Mouse (Mus musculus): Measurements from ENCODE around the gene Vrk3. TPM values are rescaled to one million over a fixed set of nuclear protein-coding genes. Genes with fewer than 3 reads are reported as not detected.

The Vrk3 gene
- polyA plus RNA-seq, 1 experiment from 2014 or later, result 35.5 TPM

DNA sequence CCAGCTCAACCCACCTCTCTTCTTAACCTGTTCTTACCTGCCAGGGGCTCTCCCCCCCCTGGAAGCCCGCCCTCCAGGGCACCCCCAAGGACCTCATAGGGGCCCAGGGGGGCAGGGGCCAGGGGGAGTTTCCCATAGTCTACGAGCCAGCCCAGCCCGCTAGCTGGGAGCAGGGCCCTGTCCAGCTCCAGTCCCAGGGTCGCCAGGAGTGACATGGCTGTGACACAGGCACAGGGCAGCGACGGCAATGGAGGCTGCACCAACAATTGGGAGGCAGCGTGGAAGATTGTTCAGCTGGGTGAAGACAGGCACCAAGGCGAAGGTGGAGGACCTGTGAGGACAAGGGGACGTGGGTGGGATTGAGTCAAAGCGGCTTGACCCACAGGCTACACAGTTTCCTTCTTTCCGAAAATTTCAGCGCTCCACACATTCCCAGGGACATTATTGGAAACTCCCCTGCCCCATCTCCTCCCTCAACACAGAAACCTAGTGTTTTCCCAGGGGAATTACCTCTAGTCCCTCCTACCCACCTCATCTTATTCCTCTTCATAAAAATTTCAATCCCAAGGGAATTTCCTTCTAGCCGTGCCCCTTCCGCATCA is 66.8 kb downstream of the Vrk3 start:
- no peaks in the 10 kb centered on the region for H3K9me3 ChIP-seq
- peak overlapping the region; percentile 99 for H3K27ac ChIP-seq
- peaks cover 38% of the 10 kb centered on the region for H3K4me1 ChIP-seq
- 29% methylated on average over 14 of the region's 14 CpGs for WGBS
- H3K36me3 ChIP-seq, result peaks cover 29% of the 10 kb centered on the region; the same call in 1 of the 2 replicates
- H3K4me3 ChIP-seq, result peak overlapping the region; percentile 86
- DNase-seq (ENCODE audit: low spot score), result peak; percentile 79
- H3K27me3 ChIP-seq (ENCODE audit: insufficient read depth, poor library complexity, severe bottlenecking), result no peaks in the 10 kb centered on the region

DNA sequence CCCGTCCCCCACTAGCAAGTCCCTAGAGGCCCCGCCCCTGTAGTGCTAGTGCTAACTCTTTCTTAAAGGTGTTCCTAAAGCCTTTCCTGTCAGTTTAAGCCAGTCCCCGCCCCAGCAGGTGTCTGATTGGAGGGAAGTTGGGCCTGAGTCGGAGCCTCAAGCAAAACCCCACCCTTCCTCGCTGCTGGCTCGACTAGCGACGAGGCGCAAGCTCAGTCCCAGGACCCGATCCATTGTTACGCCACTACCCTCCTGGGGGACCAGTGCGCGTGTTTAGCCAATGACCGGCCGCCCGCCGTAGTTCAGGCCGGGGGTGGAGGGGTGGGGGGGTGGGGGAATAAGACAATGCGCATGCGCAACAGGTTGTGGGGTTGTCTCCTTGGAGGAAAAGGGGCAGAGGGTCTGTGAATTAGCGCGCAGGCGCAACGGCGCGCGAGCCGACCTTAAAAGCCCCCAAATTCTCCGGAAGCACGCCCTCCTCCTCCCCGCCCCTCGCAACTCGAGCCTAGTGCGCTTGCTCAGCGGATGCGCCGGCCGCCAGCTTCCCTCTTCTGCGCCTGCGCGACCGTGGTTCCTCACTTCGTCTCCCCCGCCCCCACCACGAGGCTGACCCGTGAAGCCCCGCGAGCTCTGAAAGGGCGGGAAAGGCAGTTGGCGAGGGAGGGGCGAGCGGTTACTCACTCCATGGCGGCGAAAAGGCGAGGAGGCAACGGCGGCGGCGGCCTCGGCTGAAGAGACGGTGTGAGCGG is 67.7 kb downstream of the Vrk3 start, which contains the start of the genes Nup62 and Il4i1:
Nup62 (plus strand) TSS at position 368 of the 749 bp plus-strand sequence.
Il4i1 (plus strand) TSS at position 667 of the 749 bp plus-strand sequence.
- Histone ChIP-seq H3K4me3 (peak within 1 kb of the TSS; percentile 86), H3K27me3 (ENCODE audit: insufficient read depth, poor library complexity, severe bottlenecking) (no peaks in the 10 kb centered on the region), H3K36me3 (peaks cover 26% of the 10 kb centered on the region; the same call in 1 of the 2 replicates), H3K4me1 (peaks cover 45% of the 10 kb centered on the region), H3K27ac (peak within 1 kb of the TSS; percentile 99), H3K9me3 (no peaks in the 10 kb centered on the region)
- under 1% methylated on average over 60 of the region's 62 CpGs for WGBS
- DNase-seq (ENCODE audit: low spot score), result peak; percentile 100

DNA sequence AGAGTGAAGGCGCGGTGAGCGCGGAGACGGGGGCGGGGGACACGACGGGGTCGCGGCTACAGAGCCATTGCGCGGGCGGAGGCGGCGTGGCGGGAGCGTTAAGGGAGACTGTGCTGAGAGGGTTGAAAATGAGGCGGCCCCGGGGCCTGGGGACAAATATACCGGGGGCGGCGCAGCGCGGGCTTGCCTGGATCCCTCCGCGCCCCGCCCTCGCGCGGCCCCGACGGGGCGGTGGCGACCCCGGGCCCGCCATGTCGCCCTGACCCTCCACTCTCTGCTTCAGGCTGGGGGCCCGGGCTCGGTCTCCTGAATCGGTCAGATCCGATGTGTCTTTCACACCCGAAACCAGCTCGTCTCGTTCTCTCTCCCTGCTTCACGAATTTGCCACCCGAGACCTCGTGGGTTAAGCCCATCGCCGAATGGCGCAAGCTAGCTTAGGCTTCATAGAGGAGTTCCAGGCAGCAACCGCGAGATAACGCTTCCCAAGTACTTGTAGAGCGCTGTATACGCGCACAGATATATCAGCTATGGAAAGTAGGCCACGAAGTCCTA is 68.3 kb downstream of the Vrk3 start, which contains the start of gene Atf5:
Atf5 (minus strand) TSS at position 189 of the 552 bp plus-strand sequence.
- peak; percentile 83 for DNase-seq (ENCODE audit: low spot score)
- peaks cover 20% of the 10 kb centered on the region; the same call in 1 of the 2 replicates for H3K36me3 ChIP-seq
- H3K27me3 ChIP-seq (ENCODE audit: insufficient read depth, poor library complexity, severe bottlenecking), result no peaks in the 10 kb centered on the region
- under 1% methylated on average over 44 of the region's 57 CpGs for WGBS
- H3K4me1 ChIP-seq, result peaks cover 51% of the 10 kb centered on the region
- no peaks in the 10 kb centered on the region for H3K9me3 ChIP-seq
- peak within 1 kb of the TSS; percentile 99 for H3K27ac ChIP-seq
- peak within 1 kb of the TSS; percentile 86 for H3K4me3 ChIP-seq

DNA sequence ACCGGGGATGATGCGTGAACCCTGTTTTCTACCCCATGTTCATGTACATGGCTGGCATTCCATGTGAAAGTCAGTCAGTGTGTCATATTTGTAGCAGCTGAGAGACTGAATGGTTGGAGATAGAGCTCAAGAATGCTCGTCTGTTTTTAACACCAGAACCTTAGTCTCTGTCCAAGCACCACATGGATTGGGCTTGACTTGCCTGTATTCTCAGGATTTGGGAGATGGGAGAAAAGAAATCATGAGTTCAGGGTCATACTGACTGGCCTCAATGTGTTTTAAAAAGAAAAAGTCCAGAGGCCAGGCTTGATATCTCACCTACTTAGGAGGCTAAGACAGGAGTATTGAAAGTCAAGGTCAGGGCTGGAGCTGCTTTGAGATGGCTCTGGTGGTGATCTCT is 69.2 kb downstream of the Vrk3 start:
- H3K27me3 ChIP-seq (ENCODE audit: insufficient read depth, poor library complexity, severe bottlenecking), result no peaks in the 10 kb centered on the region
- H3K4me3 ChIP-seq, result peak overlapping the region; percentile 86
- H3K36me3 ChIP-seq, result peaks cover 15% of the 10 kb centered on the region; the same call in 1 of the 2 replicates
- H3K4me1 ChIP-seq, result peaks cover 54% of the 10 kb centered on the region
- H3K27ac ChIP-seq, result peak overlapping the region; percentile 99
- WGBS, result 26% methylated on average over 3 of the region's 3 CpGs
- no peak for DNase-seq (ENCODE audit: low spot score)
- H3K9me3 ChIP-seq, result no peaks in the 10 kb centered on the region

DNA sequence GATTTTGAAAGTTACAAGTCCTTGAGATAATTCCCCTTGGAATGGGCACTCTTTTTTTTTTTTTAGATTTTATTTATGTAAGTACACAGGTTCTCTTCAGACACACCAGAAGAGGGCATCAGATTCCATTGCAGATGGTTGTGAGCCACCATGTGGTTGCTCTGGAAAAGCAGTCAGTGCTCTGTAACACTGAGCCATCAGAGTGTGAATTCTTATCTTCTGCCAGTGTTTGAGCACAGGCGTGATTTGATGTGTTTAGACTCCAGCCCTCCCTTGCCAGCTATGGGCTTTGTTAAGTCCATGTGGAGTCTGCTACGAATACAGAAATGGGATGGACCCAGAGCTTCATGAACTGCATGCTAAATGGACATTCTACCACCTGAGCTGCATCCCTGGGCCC is 70.0 kb downstream of the Vrk3 start:
- peak overlapping the region; percentile 99; the same call in 1 of the 2 replicates for H3K27ac ChIP-seq
- H3K27me3 ChIP-seq (ENCODE audit: insufficient read depth, poor library complexity, severe bottlenecking), result no peaks in the 10 kb centered on the region
- H3K36me3 ChIP-seq, result peaks cover 13% of the 10 kb centered on the region; the same call in 1 of the 2 replicates
- H3K4me3 ChIP-seq, result peak overlapping the region; percentile 86
- DNase-seq (ENCODE audit: low spot score), result peak; percentile 75
- WGBS, result 33% methylated on average over 2 of the region's 2 CpGs
- H3K4me1 ChIP-seq, result peaks cover 59% of the 10 kb centered on the region
- no peaks in the 10 kb centered on the region for H3K9me3 ChIP-seq

DNA sequence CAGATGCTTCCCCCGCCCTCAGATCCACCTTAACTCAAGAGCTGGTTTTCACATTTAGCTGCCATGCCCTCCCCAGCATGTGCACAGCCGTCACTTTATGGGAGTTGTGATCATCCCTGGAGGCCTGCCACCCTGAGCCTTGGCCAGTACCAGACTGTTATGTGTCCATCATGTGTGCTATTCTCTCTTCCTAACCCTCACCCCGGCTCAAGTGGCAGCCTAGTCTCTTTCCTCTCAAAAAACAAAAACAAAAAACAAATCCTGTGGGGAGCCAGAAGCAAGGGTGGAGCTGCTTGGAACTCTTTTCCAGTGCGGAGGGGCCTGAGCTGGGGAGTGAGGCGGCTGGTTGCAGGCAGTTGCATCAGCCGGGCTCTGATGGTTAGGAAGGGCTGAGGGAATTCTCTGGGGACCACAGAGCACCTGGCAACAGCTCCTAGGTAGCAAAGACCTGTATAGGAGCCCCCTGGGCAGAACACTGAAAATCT is 70.6 kb downstream of the Vrk3 start:
- DNase-seq (ENCODE audit: low spot score), result peak; percentile 73
- H3K9me3 ChIP-seq, result no peaks in the 10 kb centered on the region
- H3K36me3 ChIP-seq, result peaks cover 13% of the 10 kb centered on the region; the same call in 1 of the 2 replicates
- H3K4me3 ChIP-seq, result peak overlapping the region; percentile 86
- peak overlapping the region; percentile 32; the same call in 1 of the 2 replicates for H3K27ac ChIP-seq
- no peaks in the 10 kb centered on the region for H3K27me3 ChIP-seq (ENCODE audit: insufficient read depth, poor library complexity, severe bottlenecking)
- 40% methylated on average over 6 of the region's 6 CpGs for WGBS
- H3K4me1 ChIP-seq, result peaks cover 65% of the 10 kb centered on the region

DNA sequence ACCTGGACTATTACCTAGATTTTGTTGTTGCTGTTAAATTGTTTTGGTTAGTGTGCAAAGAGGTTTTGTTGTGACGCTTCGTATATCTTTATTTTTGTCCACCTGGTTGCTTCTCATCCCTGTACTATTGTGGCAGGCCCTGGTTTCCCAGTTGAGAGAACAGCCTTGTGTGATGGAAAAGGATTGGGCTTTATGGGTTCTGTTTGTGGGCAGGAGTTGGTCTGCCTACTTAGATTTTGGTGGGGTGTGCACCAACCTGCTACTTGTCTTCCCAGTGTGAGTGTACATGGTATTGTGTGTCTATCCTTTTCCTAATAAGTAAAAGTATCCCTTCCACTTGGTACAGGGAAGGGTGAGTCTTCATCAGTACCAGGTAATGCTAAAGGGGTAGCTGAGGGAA is 71.2 kb downstream of the Vrk3 start:
- WGBS, result 96% methylated on average over 2 of the region's 2 CpGs
- Histone ChIP-seq H3K36me3 (peaks cover 13% of the 10 kb centered on the region; the same call in 1 of the 2 replicates), H3K9me3 (no peaks in the 10 kb centered on the region), H3K27me3 (ENCODE audit: insufficient read depth, poor library complexity, severe bottlenecking) (no peaks in the 10 kb centered on the region), H3K4me3 (peak overlapping the region; percentile 86), H3K4me1 (peaks cover 71% of the 10 kb centered on the region), H3K27ac (peak overlapping the region; percentile 32; the same call in 1 of the 2 replicates)
- DNase-seq (ENCODE audit: low spot score), result peak; percentile 61

DNA sequence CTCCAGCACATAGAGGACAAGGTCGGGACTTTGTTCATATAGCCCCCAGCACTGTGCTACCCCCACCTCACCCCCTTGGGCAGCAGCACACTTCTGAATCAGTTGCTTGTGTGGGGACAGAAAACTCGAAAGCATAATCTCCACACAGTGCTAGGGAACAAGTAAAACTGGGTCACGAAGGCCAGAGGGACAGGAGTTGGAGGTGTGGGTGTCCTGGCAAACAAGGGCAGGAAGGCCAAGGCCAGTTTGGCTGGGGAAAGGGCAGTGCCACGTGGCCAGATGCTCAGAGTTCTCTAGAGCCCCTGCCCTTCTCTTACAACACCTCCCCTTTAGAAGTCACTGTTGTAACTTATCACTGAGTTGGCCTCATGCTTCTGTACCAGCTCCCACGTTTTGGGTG is 71.7 kb downstream of the Vrk3 start:
- Histone ChIP-seq H3K4me3 (no peak overlapping the region), H3K4me1 (peaks cover 71% of the 10 kb centered on the region), H3K27me3 (ENCODE audit: insufficient read depth, poor library complexity, severe bottlenecking) (no peaks in the 10 kb centered on the region), H3K27ac (no peak overlapping the region), H3K9me3 (no peaks in the 10 kb centered on the region), H3K36me3 (peaks cover 13% of the 10 kb centered on the region; the same call in 1 of the 2 replicates)
- WGBS, result 59% methylated on average over 5 of the region's 5 CpGs
- DNase-seq (ENCODE audit: low spot score), result peak; percentile 64

DNA sequence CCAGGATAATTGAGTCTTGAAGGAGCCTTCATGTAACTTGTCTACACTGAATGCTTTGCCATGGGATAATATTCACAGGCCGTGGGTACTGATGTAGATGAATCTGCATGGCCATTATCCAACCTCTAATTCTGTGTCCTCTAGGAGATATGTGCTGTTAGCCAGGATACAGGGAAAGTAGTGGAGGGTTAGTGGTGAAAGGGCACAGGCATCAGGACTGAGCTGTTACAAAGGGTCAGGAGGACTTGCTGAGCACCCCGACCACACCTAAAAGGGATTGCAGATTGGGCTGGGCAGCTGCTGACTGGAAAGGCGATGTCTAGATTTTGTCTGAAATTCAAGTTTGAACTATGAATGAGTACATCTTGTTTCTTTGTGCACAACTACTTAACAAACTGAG is 72.3 kb downstream of the Vrk3 start:
- peak; percentile 51 for DNase-seq (ENCODE audit: low spot score)
- no peak overlapping the region for H3K27ac ChIP-seq
- H3K4me1 ChIP-seq, result peaks cover 70% of the 10 kb centered on the region
- H3K4me3 ChIP-seq, result no peak overlapping the region
- no peaks in the 10 kb centered on the region for H3K9me3 ChIP-seq
- WGBS, result 79% methylated on average over 3 of the region's 3 CpGs
- no peaks in the 10 kb centered on the region for H3K27me3 ChIP-seq (ENCODE audit: insufficient read depth, poor library complexity, severe bottlenecking)
- H3K36me3 ChIP-seq, result peaks cover 14% of the 10 kb centered on the region

DNA sequence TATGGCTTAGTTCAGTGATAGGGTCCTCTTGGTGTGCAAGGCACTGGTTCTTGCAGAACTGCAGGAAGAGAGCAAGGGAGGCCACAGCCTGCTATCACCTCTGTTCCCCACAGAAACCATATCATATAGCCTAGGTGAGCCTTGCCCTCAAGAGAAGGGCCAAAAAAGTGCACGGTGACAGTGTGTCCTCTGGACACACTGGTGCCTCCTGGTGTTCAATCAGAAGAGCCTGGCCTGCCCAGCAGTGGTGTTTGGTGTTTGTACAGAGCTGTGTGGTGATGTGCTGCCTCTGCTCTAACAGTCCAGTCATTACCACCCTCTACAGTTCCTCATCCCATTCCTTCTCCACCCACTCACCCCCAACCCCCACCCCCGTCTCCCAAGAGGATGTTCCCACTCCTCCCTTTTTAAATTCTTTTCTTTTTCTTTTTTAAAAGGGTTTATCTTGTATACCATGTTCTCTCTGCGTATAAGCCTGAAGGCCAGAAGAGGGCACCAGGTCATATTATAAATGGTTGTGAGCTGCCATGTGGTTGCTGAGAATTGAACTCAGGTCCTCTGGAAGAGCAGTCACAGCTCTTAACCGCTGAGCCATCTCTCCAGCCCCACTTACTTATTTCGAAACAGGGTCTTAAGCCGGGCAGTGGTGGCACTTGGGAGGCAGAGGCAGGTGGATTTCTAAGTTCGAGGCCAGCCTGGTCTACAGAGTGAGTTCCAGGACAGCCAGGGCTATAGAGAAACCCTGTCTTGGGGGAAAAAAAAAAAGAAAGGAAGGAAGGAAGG is 73.6 kb downstream of the Vrk3 start:
- H3K4me3 ChIP-seq, result no peak overlapping the region
- 83% methylated on average over 7 of the region's 7 CpGs for WGBS
- H3K27me3 ChIP-seq (ENCODE audit: insufficient read depth, poor library complexity, severe bottlenecking), result no peaks in the 10 kb centered on the region
- peaks cover 21% of the 10 kb centered on the region for H3K36me3 ChIP-seq
- no peaks in the 10 kb centered on the region for H3K9me3 ChIP-seq
- DNase-seq (ENCODE audit: low spot score), result peak; percentile 56
- H3K4me1 ChIP-seq, result peaks cover 75% of the 10 kb centered on the region
- no peak overlapping the region for H3K27ac ChIP-seq

DNA sequence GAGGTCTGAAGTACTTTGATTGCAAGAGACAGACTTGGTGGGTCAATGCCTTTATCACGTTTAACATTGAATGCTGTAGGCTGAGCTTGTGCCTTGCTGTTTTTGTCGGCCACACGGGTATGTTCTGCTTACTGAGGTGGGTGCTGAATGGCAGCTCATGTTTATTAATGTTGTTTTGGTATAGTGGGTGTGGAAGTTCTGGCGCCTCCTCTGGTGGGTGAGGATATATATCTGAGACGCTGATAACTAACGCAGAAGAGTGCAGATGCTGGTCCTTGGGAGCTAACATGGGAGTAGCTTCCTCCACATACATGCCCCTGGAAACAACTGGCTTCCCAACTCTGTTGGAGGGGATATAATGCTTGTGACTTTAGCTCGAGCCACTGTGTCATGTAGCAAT is 75.2 kb downstream of the Vrk3 start:
- no peaks in the 10 kb centered on the region for H3K9me3 ChIP-seq
- H3K36me3 ChIP-seq, result peaks cover 25% of the 10 kb centered on the region
- no peaks in the 10 kb centered on the region for H3K27me3 ChIP-seq (ENCODE audit: insufficient read depth, poor library complexity, severe bottlenecking)
- no peak overlapping the region for H3K4me3 ChIP-seq
- H3K4me1 ChIP-seq, result peaks cover 62% of the 10 kb centered on the region
- WGBS, result 46% methylated on average over 7 of the region's 7 CpGs
- no peak for DNase-seq (ENCODE audit: low spot score)
- H3K27ac ChIP-seq, result no peak overlapping the region

DNA sequence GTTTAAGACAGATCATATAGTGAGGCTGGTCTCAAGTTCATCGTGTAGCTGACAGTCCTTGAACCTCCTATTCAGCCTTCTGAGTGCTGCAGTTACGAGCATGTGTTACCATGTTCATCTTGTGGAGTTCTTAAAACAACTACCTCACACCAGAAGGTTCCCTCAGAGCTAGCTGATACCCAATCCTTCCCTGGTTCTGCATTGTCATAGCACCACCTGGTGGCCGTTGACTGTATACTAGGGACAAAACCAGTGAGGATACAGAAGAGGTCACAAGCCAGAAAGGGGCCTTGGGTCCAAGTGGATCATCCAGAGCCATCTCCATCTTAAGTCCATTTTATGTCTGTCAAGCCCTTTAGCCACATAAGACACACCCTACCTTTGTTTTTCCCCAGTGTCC is 76.7 kb downstream of the Vrk3 start:
- no peaks in the 10 kb centered on the region for H3K27me3 ChIP-seq (ENCODE audit: insufficient read depth, poor library complexity, severe bottlenecking)
- DNase-seq (ENCODE audit: low spot score), result no peak
- H3K36me3 ChIP-seq, result peaks cover 35% of the 10 kb centered on the region
- H3K9me3 ChIP-seq, result no peaks in the 10 kb centered on the region
- peaks cover 49% of the 10 kb centered on the region for H3K4me1 ChIP-seq
- H3K27ac ChIP-seq, result no peak overlapping the region
- H3K4me3 ChIP-seq, result no peak overlapping the region
- 33% methylated on average over 3 of the region's 3 CpGs for WGBS
